Mouse (Mus musculus): ENCODE results near the gene Cc2d1a. TPM values are rescaled to one million over a fixed set of nuclear protein-coding genes. Genes with fewer than 3 reads are reported as not detected.

The Cc2d1a gene
- total RNA-seq, 2 experiments from 2014 or later: 10.9 to 13.0 TPM

GRCm38 (mm10) chr8:84178592-84178991, 30.9 kb upstream of the Cc2d1a start:
- DNase-seq: no peak

- DNase-seq: no peak
Measured at GRCm38 (mm10) chr8:84177405-84177804, 29.7 kb upstream of the Cc2d1a start.

GRCm38 (mm10) chr8:84176560-84176959, 28.8 kb upstream of the Cc2d1a start:
- no peak for DNase-seq

GRCm38 (mm10) chr8:84173861-84174260, 26.1 kb upstream of the Cc2d1a start:
- no peak for DNase-seq

DNA sequence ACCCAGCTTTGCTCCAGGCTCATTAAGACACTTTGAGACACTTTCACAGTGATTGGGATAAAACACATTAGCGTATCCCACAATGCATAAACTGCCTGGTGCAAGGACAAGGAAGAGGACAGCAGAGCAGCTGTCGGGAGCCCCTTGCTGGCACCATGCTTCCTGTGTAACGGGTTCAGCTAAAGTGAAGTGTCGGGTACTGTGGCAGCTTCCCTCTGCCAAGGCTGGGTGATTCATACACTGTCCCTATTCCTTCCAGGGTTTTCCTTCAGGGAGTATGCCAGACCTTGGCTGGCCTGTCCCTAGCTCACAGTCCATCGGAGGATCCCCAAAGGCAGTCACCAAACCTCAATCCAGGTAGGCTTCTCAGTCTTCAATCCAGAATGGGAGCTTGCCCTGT, 22.4 kb upstream of the Cc2d1a start:
- DNase-seq: no peak

GRCm38 (mm10) chr8:84167696-84168095, 20.0 kb upstream of the Cc2d1a start:
- DNase-seq: no peak

DNA sequence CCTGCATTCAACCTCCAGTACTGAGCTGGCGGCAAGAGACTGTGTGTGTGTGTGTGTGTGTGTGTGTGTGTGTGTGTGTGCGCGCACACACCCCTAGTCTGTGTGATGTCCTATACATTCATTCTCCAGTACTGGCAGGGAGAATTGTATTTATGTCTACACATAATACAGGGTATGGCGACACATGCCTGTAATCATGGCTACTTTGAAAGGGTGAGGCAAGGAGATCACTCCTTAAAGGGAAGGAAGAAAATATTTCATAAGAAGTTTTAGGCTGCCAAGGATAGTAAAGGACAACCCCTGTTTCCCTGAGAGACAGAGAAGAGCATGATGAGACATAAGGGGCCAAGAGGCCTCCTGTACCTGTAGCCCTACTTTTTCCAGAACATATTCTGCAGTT, 9.9 kb upstream of the Cc2d1a start:
- DNase-seq: no peak

GRCm38 (mm10) chr8:84149181-84149580, 1.4 kb upstream of the Cc2d1a start:
- no peak for DNase-seq

DNA sequence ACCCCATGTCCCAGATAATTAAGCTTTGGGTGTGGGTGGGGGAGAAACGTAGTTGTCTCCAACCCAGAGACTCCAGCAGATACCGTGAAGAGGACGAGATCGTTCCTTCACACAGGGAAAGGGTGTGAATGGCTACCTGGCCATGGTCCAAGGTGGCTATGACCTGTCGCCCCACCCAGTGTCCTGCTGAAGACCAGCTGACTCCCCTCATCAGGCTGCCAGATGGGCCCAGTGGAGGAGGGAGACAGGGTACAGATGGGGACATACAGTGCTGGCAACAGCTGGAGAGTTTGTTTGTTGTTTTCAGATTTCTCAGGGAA, 755 bp upstream of the Cc2d1a start:
- DNase-seq: peak in 1 of 2 experiments; percentile 19

DNA sequence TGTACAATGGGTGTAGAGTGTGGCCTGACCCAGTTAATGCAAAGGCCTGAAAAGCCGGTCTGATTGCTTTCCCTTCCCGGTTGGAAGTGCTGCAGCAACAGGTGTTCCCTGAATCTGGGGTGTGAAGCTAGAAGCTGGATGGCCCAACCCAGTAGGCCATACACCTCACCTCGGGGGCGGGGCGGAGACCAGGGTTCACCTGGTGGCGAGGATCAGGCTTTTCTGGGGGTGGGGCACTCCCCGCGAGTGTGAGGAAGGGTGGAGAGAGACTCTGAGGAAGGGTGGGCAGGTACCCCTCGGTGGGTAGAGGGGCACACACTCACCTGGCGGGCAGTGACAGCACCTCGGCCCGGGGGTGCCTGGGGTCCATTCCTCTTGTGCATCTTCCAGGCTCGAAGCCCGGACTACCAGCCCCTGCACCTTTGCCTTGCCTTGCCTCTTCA, 391 bp downstream of the Cc2d1a start:
- no peak for DNase-seq

- DNase-seq: no peak
Measured at GRCm38 (mm10) chr8:84144636-84145245, 3.0 kb downstream of the Cc2d1a start.

- no peak for DNase-seq
Measured at GRCm38 (mm10) chr8:84140838-84141237, 6.9 kb downstream of the Cc2d1a start.

DNA sequence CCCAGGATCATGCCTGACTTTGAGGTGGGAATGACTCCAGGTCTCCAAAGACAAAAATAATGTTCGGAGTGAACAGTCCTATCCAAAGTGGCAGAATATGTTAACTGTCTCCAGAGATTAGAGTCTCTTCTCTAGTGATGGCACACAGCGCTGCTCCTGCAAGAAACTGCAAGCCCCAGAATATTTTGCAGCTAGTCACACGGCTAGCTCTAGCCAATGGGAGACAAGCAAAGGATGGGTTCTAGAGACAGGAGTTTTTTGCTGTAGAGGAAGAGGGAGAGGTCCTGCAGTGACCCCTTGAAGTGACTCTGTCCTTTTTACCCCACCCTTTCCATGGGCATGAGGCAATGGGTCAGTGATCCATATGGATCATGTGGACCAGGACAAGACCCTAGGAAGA, 9.9 kb downstream of the Cc2d1a start:
- no peak for DNase-seq

DNA sequence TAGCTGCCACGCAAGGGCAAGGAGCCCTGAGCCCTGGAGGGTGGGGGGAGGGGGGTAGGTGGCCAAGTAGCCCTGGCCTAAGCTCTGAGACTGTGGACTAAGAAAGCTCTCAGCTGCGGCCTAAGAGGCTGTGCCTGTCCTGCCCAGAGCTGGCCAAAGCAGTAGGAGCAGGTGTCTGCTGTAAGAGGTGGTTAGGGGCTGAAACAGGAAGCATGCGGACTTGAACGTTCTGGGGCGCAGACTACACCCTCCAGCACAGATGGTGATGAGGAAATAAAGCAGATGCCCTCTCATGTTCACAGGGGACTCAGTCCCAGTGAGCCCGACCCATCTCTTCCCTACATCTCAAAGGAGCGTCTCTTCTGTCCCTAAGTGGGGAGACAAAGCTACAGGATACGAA, 15.5 kb downstream of the Cc2d1a start:
- DNase-seq: no peak

- DNase-seq: peak in 1 of 2 experiments; percentile 17
Measured at GRCm38 (mm10) chr8:84130806-84131205, 16.9 kb downstream of the Cc2d1a start.

- no peak for DNase-seq
Measured at GRCm38 (mm10) chr8:84128277-84128676, 19.5 kb downstream of the Cc2d1a start.

DNA sequence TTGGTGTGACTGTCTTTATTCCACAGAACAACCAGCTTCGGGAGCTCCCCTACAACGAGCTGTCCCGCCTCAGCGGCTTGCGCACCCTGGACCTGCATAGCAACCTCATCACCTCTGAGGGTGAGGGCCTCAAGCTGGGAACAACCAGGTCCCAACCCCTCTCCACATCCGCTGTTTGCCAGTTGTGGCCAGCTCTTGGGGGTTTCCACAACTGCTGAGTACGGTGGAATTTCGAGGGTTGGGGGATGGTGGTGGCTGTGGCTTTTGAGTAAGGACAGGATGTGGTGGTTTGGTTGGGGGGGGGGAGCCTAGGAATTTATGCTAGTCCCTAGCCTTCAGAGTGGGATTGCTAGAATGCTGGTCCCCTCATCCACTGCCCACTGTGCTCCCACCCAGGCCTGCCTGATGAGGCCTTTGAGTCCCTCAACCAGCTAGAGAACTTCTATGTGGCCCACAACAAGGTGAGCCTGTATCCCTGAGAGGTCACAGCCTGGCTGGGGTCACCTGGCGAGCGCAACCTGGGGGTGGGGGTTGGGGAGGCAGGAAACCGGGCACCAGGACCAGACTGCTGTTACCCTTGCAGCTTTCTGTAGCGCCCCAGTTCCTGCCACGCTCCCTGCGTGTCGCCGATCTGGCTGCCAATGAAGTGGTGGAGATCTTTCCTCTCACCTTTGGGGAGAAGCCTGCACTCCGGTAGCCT, 20.4 kb downstream of the Cc2d1a start:
- no peak for DNase-seq

DNA sequence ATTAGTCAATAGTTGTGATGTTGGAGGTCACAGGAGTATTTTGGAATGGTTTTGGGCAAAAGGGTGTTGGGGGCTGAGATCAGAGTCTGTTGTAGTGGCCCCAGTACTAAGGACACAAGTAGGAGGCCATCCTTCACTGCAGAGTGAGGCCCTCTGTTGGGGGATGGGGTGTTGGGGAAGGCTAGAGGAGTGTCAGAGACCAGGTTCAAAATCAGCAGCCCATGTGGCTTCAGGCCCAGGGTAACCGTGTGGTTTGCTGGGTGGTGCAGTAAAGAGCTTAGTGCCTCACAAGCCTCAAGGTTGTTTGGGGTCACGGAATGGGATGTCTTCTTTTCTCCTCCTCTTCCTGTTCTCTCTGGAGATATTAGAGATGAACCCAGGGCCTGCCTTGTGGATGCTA, 21.0 kb downstream of the Cc2d1a start:
- DNase-seq: no peak

GRCm38 (mm10) chr8:84125656-84126055, 22.1 kb downstream of the Cc2d1a start, which contains the start of gene Podnl1:
TSS of gene Podnl1 (plus strand) at chr8:84125989.
- DNase-seq: no peak

DNA sequence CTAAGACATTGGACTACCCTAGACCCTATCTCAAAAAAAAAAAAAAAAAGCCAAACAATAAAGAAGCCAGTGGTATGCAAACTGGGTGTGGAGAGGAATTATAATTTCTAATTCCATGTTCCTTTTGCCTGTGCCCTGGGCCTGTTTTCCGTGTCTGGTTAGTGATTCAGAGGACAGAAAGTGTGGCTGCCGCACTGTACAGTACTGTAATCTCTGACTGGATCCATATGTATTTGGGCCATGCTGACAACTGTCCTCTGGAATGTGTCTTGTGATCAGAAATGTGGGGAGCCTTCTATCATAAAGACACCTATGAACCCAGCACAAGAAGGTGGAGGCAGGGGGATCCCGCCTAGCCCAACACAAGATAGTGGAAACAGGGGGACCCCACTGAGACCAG, 25.6 kb downstream of the Cc2d1a start:
- no peak for DNase-seq

- no peak for DNase-seq
Measured at GRCm38 (mm10) chr8:84115646-84116045, 32.1 kb downstream of the Cc2d1a start.

- no peak for DNase-seq
Measured at GRCm38 (mm10) chr8:84106216-84107040, 41.3 kb downstream of the Cc2d1a start.

DNA sequence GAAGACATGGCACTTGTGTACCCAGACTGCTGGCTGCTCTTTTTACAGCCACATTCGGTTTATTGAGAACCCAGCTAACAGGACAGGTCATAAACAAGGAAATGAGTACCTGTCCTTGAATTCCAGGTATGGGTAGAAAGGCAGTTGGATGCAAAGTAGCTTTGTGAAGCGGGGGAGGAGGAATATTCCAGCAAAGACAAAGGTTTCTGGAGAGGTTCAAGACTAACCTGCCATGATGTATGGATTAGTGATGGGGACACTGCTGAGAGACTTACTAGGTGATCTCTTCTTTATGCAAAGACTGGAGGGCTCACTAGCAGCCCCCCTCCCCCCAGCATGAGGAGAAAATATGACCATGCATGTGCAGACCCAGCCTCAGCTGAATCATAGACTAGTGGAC, 42.1 kb downstream of the Cc2d1a start:
- no peak for DNase-seq
